Mouse (Mus musculus): Measurements from ENCODE around the gene Cep164. TPM values are rescaled to one million over a fixed set of nuclear protein-coding genes. Genes with fewer than 3 reads are reported as not detected.

The Cep164 gene
- total and polyA plus RNA-seq, 3 experiments: 7.9 to 14.2 TPM; not detected in 1

- TF ChIP-seq MXI1 (IDR thresholded peaks at IDR 0.05; ENCODE audit: low read depth, low read length): no peak
- TF ChIP-seq GATA1 (IDR thresholded peaks at IDR 0.05; ENCODE audit: low read depth, low read length): no peak
- no peak for TF ChIP-seq POLR2AphosphoS5 (IDR thresholded peaks at IDR 0.05; ENCODE audit: borderline replicate concordance, low read depth, low read length)
Observed at GRCm38 (mm10) chr9:45739001-45739701, 89.3 kb downstream of the Cep164 start (continued).

DNA sequence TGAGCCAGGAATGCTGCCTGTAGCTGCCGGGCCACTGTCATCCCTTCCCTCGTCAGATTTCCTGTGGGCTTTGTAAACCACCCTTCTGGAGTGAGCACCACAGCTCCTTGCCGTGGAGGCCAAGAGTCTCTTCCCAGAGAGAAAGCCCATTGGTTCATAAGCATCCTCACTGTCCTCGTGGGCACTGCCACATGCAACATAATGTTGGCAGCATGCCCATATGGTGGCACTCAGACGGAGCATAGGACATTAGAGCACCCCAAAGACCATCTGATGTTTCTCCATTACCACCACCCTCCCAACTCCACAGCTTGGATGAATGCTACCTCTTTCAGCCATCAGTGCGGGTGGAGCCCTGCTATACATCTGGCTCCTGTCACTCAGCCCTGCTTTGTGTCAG lies 95.2 kb downstream of the Cep164 start:
- Histone ChIP-seq H3K27ac (ENCODE audit: control insufficient read depth, low read depth, low read length) (no peak overlapping the region), H3K79me2 (ENCODE audit: control insufficient read depth, insufficient read depth, low read length, poor library complexity) (no peaks in the 10 kb centered on the region), H3K36me3 (ENCODE audit: control insufficient read depth in 1 of 2, insufficient read depth in 2 of 2, low read length in 2 of 2) (no peaks in the 10 kb centered on the region), H3K9ac (ENCODE audit: control insufficient read depth, low read depth, low read length, poor library complexity, severe bottlenecking) (no peak overlapping the region), H3K9me3 (replicated peaks; ENCODE audit: insufficient read depth, low read length) (no peaks in the 10 kb centered on the region), H3K4me1 (ENCODE audit: control insufficient read depth in 1 of 2, insufficient read depth in 2 of 2, low read length in 2 of 2) (no peaks in the 10 kb centered on the region), H3K27me3 (ENCODE audit: control insufficient read depth in 1 of 2, insufficient read depth in 2 of 2, low read length in 2 of 2) (no peaks in the 10 kb centered on the region; a peak in 2 of 4 replicates), H3K4me3 (ENCODE audit: control insufficient read depth in 1 of 2, insufficient read depth in 1 of 2, low read depth in 2 of 2, low read length in 2 of 2) (no peak overlapping the region)
- no peak for TF ChIP-seq MAFK (IDR thresholded peaks at IDR 0.05; ENCODE audit: borderline replicate concordance, low read depth, low read length)
- no peak for TF ChIP-seq GATA1 (IDR thresholded peaks at IDR 0.05; ENCODE audit: low read depth, low read length)
- no peak for TF ChIP-seq ZNF384 (IDR thresholded peaks at IDR 0.05; ENCODE audit: low read depth, low read length)
- no peak for TF ChIP-seq SIN3A (IDR thresholded peaks at IDR 0.05; ENCODE audit: low read length)
- TF ChIP-seq EP300 (IDR thresholded peaks at IDR 0.05; ENCODE audit: low read depth in 1 of 2, low read length in 2 of 2): no peak
- no peak for TF ChIP-seq MXI1 (IDR thresholded peaks at IDR 0.05; ENCODE audit: low read depth, low read length)
- TF ChIP-seq KAT2A (conservative IDR thresholded peaks at IDR 0.05; ENCODE audit: low read depth, low read length): no peak
- TF ChIP-seq TCF12 (IDR thresholded peaks at IDR 0.05; ENCODE audit: low read depth, low read length): no peak
- TF ChIP-seq ZMIZ1 (IDR thresholded peaks at IDR 0.05; ENCODE audit: low read depth, low read length): no peak
- no peak for TF ChIP-seq NRF1 (IDR thresholded peaks at IDR 0.05; ENCODE audit: insufficient read depth, low read depth, low read length, poor library complexity, severe bottlenecking)
- no peak for TF ChIP-seq HCFC1 (IDR thresholded peaks at IDR 0.05; ENCODE audit: low read depth, low read length)
- no peak for TF ChIP-seq POLR2AphosphoS2 (IDR thresholded peaks at IDR 0.05; ENCODE audit: low read length)
- no peak for DNase-seq (ENCODE audit: low read depth, low spot score)

GRCm38 (mm10) chr9:45731851-45732250 lies 96.6 kb downstream of the Cep164 start:
- TF ChIP-seq E2F4 (IDR thresholded peaks at IDR 0.05; ENCODE audit: borderline replicate concordance, low read depth, low read length) (no peak), TAL1 (IDR thresholded peaks at IDR 0.05; ENCODE audit: low read length) (no peak), USF1 (IDR thresholded peaks at IDR 0.05; ENCODE audit: low read depth, low read length) (no peak), TCF12 (IDR thresholded peaks at IDR 0.05; ENCODE audit: low read depth, low read length) (no peak), MYB (IDR thresholded peaks at IDR 0.05; ENCODE audit: low read depth, low read length) (no peak), MEF2A (IDR thresholded peaks at IDR 0.05; ENCODE audit: extremely low read depth, insufficient replicate concordance, low read depth, low read length, poor library complexity, severe bottlenecking) (no peak), GATA1 (IDR thresholded peaks at IDR 0.05; ENCODE audit: low read depth, low read length) (no peak), MAZ (IDR thresholded peaks at IDR 0.05; ENCODE audit: low read depth, low read length) (no peak), ETS1 (IDR thresholded peaks at IDR 0.05; ENCODE audit: low read depth, low read length) (no peak), CHD1 (IDR thresholded peaks at IDR 0.05; ENCODE audit: low read depth, low read length) (no peak), POLR2A (IDR thresholded peaks at IDR 0.05; ENCODE audit: control insufficient read depth in 1 of 2, insufficient read depth in 1 of 2, low read depth in 1 of 2, low read length in 2 of 2, poor library complexity in 1 of 2) (no peak), HCFC1 (IDR thresholded peaks at IDR 0.05; ENCODE audit: low read depth, low read length) (no peak), NELFE (IDR thresholded peaks at IDR 0.05; ENCODE audit: low read depth, low read length) (no peak), BHLHE40 (IDR thresholded peaks at IDR 0.05; ENCODE audit: borderline replicate concordance, low read depth, low read length) (no peak), EP300 (IDR thresholded peaks at IDR 0.05; ENCODE audit: low read depth in 1 of 2, low read length in 2 of 2) (no peak), ELF1 (IDR thresholded peaks at IDR 0.05; ENCODE audit: low read depth, low read length) (no peak)
- Histone ChIP-seq H3K27me3 (ENCODE audit: control insufficient read depth in 1 of 2, insufficient read depth in 2 of 2, low read length in 2 of 2) (no peaks in the 10 kb centered on the region; a peak in 2 of 4 replicates), H3K4me3 (ENCODE audit: control insufficient read depth in 1 of 2, insufficient read depth in 1 of 2, low read depth in 2 of 2, low read length in 2 of 2) (no peak overlapping the region)

More at GRCm38 (mm10) chr9:45731851-45732250, 96.6 kb downstream of the Cep164 start:
- no peaks in the 10 kb centered on the region for H3K4me1 ChIP-seq (ENCODE audit: control insufficient read depth in 1 of 2, insufficient read depth in 2 of 2, low read length in 2 of 2)
- H3K36me3 ChIP-seq (ENCODE audit: control insufficient read depth in 1 of 2, insufficient read depth in 2 of 2, low read length in 2 of 2): no peaks in the 10 kb centered on the region; a peak in 1 of 4 replicates
- no peak overlapping the region for H3K27ac ChIP-seq (ENCODE audit: control insufficient read depth, low read depth, low read length)
- H3K9ac ChIP-seq (ENCODE audit: control insufficient read depth, low read depth, low read length, poor library complexity, severe bottlenecking): no peak overlapping the region
- H3K9me3 ChIP-seq (replicated peaks; ENCODE audit: insufficient read depth, low read length): no peaks in the 10 kb centered on the region
- no peaks in the 10 kb centered on the region for H3K79me2 ChIP-seq (ENCODE audit: control insufficient read depth, insufficient read depth, low read length, poor library complexity)
- no peak for DNase-seq (ENCODE audit: low read depth, low spot score)

Data from MEL (cell line).